Mouse (Mus musculus) intestine, embryonic 15.5 days (tissue): Measurements from ENCODE around the gene A530064D06Rik. TPM values are rescaled to one million over a fixed set of nuclear protein-coding genes. Genes with fewer than 3 reads are reported as not detected.

Experiments used
- ATAC-seq: fragments of 200-750 bp; cut with Nextera tagmentation; 2 replicates; pipeline ENCODE4 v1.8.0; 2017; ENCODE audit warnings: moderate TSS enrichment, moderate library complexity
- H3K27ac ChIP-seq: fragments of 300-500 bp; sonication (generic); 2 replicates; pipeline ENCODE4 v1.5.1; 2015; ENCODE audit warnings: mild to moderate bottlenecking, inconsistent platforms
- H3K27me3 ChIP-seq: fragments of 300-500 bp; sonication (generic); replicated peaks from 2 replicates; pipeline ENCODE4 v1.6.1; 2015; ENCODE audit warnings: inconsistent platforms
- H3K36me3 ChIP-seq: fragments of 300-500 bp; sonication (generic); 2 replicates; pipeline ENCODE4 v1.6.1; 2015; ENCODE audit warnings: inconsistent platforms
- H3K4me1 ChIP-seq: fragments of 300-500 bp; sonication (generic); replicated peaks from 2 replicates; pipeline ENCODE4 v1.6.1; 2015; ENCODE audit warnings: inconsistent platforms
- H3K4me2 ChIP-seq: fragments of 300-500 bp; sonication (generic); replicated peaks from 2 replicates; pipeline ENCODE4 v1.6.1; 2015; ENCODE audit warnings: mild to moderate bottlenecking, inconsistent platforms
- H3K4me3 ChIP-seq: fragments of 300-500 bp; sonication (generic); replicated peaks from 2 replicates; pipeline ENCODE4 v1.5.1; 2015; ENCODE audit warnings: inconsistent platforms
- H3K9ac ChIP-seq: fragments of 300-500 bp; sonication (generic); 2 replicates; pipeline ENCODE4 v1.6.1; 2015; ENCODE audit warnings: inconsistent platforms
- H3K9me3 ChIP-seq: fragments of 300-500 bp; sonication (generic); 2 replicates; pipeline ENCODE4 v1.6.1; 2016; ENCODE audit warnings: inconsistent platforms
- WGBS: fragments of 180-500 bp; shearing (Covaris S2); methylation state at CpG from one replicate; pipeline ENCODE4 v1.1.7; 2015; 5-methylcytosine and 5-hydroxymethylcytosine counted together
- polyA plus RNA-seq: library from polyadenylated mRNA; unstranded; fragments of >200 nt; fragmentation: Nextera tagmentation; extraction: Ambion mirVana; gene quantifications from 2 replicates; pipeline ENCODE4 v1.2.1, GENCODE M21; 2015

The A530064D06Rik gene
- polyA plus RNA-seq, 1 experiment from 2014 or later, result 0.11 TPM

DNA sequence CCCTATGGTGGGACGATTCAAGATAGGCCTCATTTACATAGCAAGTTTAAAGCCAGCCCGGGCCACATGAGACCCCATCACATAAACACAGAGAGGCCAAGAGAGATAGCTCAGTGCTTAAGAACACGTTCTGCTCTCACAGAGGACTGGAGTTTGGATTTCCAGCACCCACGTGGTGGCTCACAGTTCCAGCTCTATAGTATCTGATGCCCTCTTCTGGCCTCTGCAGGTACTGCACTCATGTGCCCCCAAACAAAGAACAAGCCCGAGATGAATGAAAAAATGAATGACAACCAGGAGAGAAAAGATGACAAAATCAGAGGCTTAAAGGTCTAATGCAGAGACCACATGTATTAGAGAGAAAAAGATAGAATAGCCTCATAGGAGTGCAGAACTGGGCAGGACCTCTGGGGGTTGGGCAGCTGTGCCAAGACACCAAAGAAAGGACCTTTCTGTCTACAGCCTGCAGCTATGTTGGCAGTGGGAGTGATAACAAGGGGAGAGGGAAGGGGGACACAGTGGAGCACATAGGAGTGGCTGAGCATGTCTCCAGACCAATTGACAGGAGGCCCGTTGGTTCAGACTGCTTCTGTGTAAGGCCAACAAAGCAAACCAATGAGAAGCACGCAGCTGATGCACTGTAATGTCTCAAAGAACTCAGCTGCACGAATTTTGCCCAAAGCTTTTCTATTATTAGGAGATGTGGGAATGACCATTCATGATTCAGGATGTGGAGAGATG lies 56.4 kb downstream of the A530064D06Rik start:
- no peak overlapping the region for H3K4me2 ChIP-seq
- H3K4me1 ChIP-seq, result no peaks in the 10 kb centered on the region
- H3K36me3 ChIP-seq, result no peaks in the 10 kb centered on the region
- 56% methylated on average over 8 of the region's 8 CpGs for WGBS
- 0 out of 2 replicates have a peak, but pooled peaks cover 4% of the 10 kb centered on the region for H3K9me3 ChIP-seq
- ATAC-seq, result no peak
- H3K27ac ChIP-seq, result no peak overlapping the region
- no peaks in the 10 kb centered on the region for H3K27me3 ChIP-seq
- no peak overlapping the region for H3K4me3 ChIP-seq
- H3K9ac ChIP-seq, result no peak overlapping the region

GRCm38 (mm10) chr17:48108520-48108919 lies 58.6 kb downstream of the A530064D06Rik start:
- Histone ChIP-seq H3K4me2 (no peak overlapping the region), H3K9ac (no peak overlapping the region), H3K27me3 (no peaks in the 10 kb centered on the region), H3K36me3 (no peaks in the 10 kb centered on the region), H3K4me3 (no peak overlapping the region), H3K9me3 (0 out of 2 replicates have a peak, but pooled peaks cover 2% of the 10 kb centered on the region), H3K27ac (no peak overlapping the region), H3K4me1 (no peaks in the 10 kb centered on the region)
- ATAC-seq, result no peak
- WGBS, result 85% methylated on average over 3 of the region's 3 CpGs

DNA sequence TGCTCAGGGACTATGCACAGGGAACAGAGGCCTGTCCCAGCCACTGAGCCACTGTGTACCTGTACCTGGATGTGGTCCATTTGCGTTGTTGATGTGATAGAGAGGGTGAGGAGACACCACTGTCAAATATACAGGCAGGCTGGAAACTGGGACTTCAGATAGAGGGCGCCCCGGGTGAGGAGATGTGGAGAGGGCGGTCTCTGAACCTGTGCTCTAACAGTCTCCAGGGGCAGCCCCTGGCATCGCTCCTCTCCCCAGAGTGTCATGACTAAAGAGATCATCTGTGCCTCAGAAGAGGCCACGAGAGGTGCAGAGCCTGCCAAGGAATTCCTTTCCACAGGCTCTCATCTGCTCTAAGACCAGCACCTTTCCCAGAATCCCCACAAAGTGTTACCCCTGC lies 59.2 kb downstream of the A530064D06Rik start:
- no peak for ATAC-seq
- WGBS, result 53% methylated on average over 6 of the region's 6 CpGs

GRCm38 (mm10) chr17:48107333-48107732 lies 59.7 kb downstream of the A530064D06Rik start:
- no peak overlapping the region for H3K4me2 ChIP-seq
- no peaks in the 10 kb centered on the region for H3K9me3 ChIP-seq
- ATAC-seq, result no peak
- no peak overlapping the region for H3K27ac ChIP-seq
- H3K4me3 ChIP-seq, result no peak overlapping the region
- H3K36me3 ChIP-seq, result no peaks in the 10 kb centered on the region
- H3K4me1 ChIP-seq, result no peaks in the 10 kb centered on the region
- no peak overlapping the region for H3K9ac ChIP-seq
- 64% methylated on average over 4 of the region's 4 CpGs for WGBS
- H3K27me3 ChIP-seq, result no peaks in the 10 kb centered on the region

More for the DNA sequence above, 59.2 kb downstream of the A530064D06Rik start:
- Histone ChIP-seq H3K27ac (no peak overlapping the region), H3K4me1 (no peaks in the 10 kb centered on the region), H3K4me2 (no peak overlapping the region), H3K27me3 (no peaks in the 10 kb centered on the region), H3K4me3 (no peak overlapping the region), H3K9ac (no peak overlapping the region), H3K36me3 (no peaks in the 10 kb centered on the region), H3K9me3 (no peaks in the 10 kb centered on the region)

DNA sequence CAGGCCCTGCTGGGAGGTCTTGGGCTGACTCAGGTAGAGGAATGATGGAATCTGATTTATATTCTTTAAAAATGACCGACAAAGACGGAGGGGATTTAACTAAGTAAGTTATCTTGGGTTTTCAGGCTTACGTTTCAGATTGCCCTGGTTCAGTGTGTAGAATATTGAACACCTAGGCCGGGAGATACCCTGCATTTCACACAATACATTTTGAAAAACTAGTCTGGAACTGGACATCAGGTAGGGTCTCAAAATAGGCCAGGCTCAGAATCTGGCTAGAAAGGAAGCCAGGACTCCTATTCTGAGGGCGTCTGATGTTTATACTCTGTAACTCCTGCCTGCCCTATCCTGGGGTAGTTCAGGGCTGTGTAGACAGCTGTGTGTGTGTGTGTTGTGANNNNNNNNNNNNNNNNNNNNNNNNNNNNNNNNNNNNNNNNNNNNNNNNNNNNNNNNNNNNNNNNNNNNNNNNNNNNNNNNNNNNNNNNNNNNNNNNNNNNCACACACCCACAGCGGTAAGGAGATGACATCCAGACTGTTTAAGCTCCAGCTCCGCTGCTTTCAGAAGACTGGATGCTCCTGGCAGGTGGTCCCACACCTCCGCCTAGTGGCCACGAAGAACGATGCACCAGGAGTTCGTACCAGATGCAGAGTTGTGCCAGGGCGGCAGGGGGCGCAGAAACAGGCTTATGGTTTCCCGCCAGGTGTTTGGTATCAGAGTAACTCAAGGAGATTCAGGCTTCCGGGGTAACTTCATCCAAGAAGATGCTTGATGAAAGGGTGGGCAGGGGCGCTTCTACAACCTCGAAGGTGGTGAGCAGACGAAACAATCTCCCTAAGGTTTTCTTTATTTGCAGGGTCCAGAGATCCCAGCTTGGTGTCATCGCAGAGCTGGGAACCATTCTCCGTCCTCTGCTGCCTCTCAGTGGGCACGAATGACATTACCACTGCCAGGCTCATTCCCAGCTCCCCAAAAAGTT lies 66.3 kb downstream of the A530064D06Rik start:
- Histone ChIP-seq H3K9me3 (no peaks in the 10 kb centered on the region), H3K36me3 (no peaks in the 10 kb centered on the region), H3K27ac (no peak overlapping the region), H3K4me2 (peak overlapping the region; percentile 62), H3K4me3 (peak overlapping the region; percentile 30), H3K27me3 (peaks cover 35% of the 10 kb centered on the region), H3K4me1 (peaks cover 28% of the 10 kb centered on the region), H3K9ac (no peak overlapping the region)
- WGBS, result 12% methylated on average over 21 of the region's 21 CpGs
- peak; percentile 80 for ATAC-seq

DNA sequence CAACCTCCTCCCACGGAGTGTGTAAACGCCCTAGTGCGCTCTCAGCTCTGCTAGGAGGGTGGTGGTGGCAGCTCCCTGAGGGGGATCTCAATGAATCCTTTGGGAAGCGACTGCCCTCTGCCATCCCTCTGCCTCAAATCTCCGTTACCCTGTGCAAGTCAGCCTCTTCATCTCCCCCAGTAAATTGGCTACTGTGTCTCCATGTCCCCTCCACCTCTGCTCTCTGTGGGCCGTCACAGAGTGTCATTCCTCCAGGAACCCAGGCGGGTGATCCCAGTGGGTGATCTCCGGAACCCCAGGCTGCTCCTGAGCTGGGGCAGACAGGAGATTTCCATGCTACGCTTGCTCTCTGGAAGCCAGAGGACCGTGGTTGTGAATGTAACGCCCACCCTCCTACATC lies 67.8 kb downstream of the A530064D06Rik start:
- Histone ChIP-seq H3K27ac (no peak overlapping the region), H3K9me3 (no peaks in the 10 kb centered on the region), H3K4me3 (no peak overlapping the region), H3K4me1 (peaks cover 32% of the 10 kb centered on the region), H3K4me2 (no peak overlapping the region), H3K36me3 (no peaks in the 10 kb centered on the region), H3K9ac (no peak overlapping the region), H3K27me3 (peaks cover 40% of the 10 kb centered on the region)
- 52% methylated on average over 11 of the region's 11 CpGs for WGBS
- no peak for ATAC-seq

Other genes starting within 250 kb of the A530064D06Rik start
- 22.3 and 24.9 TPM in 2 replicates for gene Foxp4, start 242.6 kb downstream of the A530064D06Rik start, polyA plus RNA-seq
- gene 1700122O11Rik, start 129.0 kb downstream of the A530064D06Rik start, polyA plus RNA-seq, result not detected in 2 replicates
- gene 1700067P10Rik, start 78.0 kb downstream of the A530064D06Rik start, polyA plus RNA-seq, result not detected in 2 replicates
- 0.04 and 0.11 TPM in 2 replicates for gene 9830107B12Rik, start 21.0 kb downstream of the A530064D06Rik start, polyA plus RNA-seq
- 0.24 and 0.37 TPM in 2 replicates for gene Trem1, start 65.5 kb upstream of the A530064D06Rik start, polyA plus RNA-seq
- 0.19 and 0.23 TPM in 2 replicates for gene Trem3, start 80.5 kb upstream of the A530064D06Rik start, polyA plus RNA-seq
- 2.4 and 3.3 TPM in 2 replicates for gene Treml4, start 97.0 kb upstream of the A530064D06Rik start, polyA plus RNA-seq
- gene Treml2, start 132.2 kb upstream of the A530064D06Rik start, polyA plus RNA-seq, result 0.24 and 0.37 TPM in 2 replicates
- gene B430306N03Rik, start 148.9 kb upstream of the A530064D06Rik start, polyA plus RNA-seq, result 0.28 and 0.45 TPM in 2 replicates
- 4.2 and 4.7 TPM in 2 replicates for gene Trem2, start 179.1 kb upstream of the A530064D06Rik start, polyA plus RNA-seq
- 0.44 and 0.68 TPM in 2 replicates for gene Treml1, start 192.6 kb upstream of the A530064D06Rik start, polyA plus RNA-seq
- 11.2 and 12.5 TPM in 2 replicates for gene Nfya, start 242.6 kb upstream of the A530064D06Rik start, polyA plus RNA-seq
- 72.8 and 73.2 TPM in 2 replicates for gene Oard1, start 242.7 kb upstream of the A530064D06Rik start, polyA plus RNA-seq